In the genomic region with DNA sequence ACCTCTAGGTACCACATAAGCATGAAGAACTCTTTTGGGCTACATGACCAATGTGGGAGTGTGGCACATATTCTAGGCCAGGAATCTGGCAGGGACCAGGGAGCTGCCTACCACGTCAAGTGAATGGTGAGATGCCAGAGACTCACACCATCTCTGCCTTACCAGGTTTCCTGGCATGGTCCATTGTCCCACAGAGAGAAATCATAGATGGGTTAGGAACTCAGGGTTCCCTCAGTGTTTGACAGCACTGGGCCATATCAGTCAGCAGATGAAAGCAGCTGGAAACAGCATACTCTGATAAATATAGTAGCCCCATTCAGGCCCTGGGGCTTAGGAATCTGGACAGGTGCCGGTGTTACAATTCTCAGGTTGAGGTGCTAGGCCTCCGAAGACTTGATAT, we compare ENCODE assay signal across 30 mouse cellular contexts.
DNase-seq lines count a peak whose midpoint lies in the region; ATAC-seq and TF ChIP-seq lines count a peak whose summit lies in the region.
"Had no signal": no experiment of that assay in that cellular context is flagged by ENCODE, and none has a peak within 500 bp of the region (broad histone marks: within the 10 kb centered on the region; RNA-seq: fewer than 3 reads in every experiment).

No protein-coding gene starts in this region.

- H3K9ac ChIP-seq in heart, embryonic 11.5 days (ENCODE audit: low read depth, low read length) = no peak overlapping the region
- H3K9ac ChIP-seq in heart, embryonic 13.5 days = no peak overlapping the region
- H3K9ac ChIP-seq in heart, postnatal 0 days (replicated peaks; ENCODE audit: low read depth, low read length) = no peak overlapping the region
- H3K9ac ChIP-seq: embryonic facial prominence, embryonic 13.5 days; forebrain, embryonic 12.5 days; forebrain, embryonic 15.5 days; hindbrain, embryonic 14.5 days had no signal

- TF ChIP-seq EP300 in heart, postnatal 0 days (IDR thresholded peaks at IDR 0.05; ENCODE audit: low read depth) = no peak

- peak; percentile 31 to 57 for DNase-seq in heart, adult 18-20 months
- DNase-seq in heart, adult 9 months (ENCODE audit: low spot score in 2 of 2) = peak; percentile 40 to 41
- DNase-seq in heart, postnatal 0 days (ENCODE audit: low spot score) = no peak
- no peak for DNase-seq in right cerebral cortex, postnatal 36 days (ENCODE audit: low spot score in 2 of 2)
- no peak for DNase-seq in gastrocnemius, postnatal 4 days (ENCODE audit: low spot score in 2 of 2)
- DNase-seq: adrenal gland, adult 2 months; adrenal gland, postnatal 14 days; B cell, adult 2 months; cerebellum, adult 11-12 months; cerebellum, adult 8-10 months; cerebellum, postnatal 10 days; cerebellum, postnatal 36 days; embryo, embryonic 11 days; gastrocnemius, postnatal 25 days; kidney, adult 18-20 months; kidney, adult 9 months had no signal

- no peaks in the 10 kb centered on the region for H3K9me3 ChIP-seq in heart, embryonic 11.5 days (replicated peaks; ENCODE audit: control insufficient read depth, low read length)
- no peaks in the 10 kb centered on the region for H3K9me3 ChIP-seq in heart, embryonic 13.5 days
- H3K9me3 ChIP-seq in heart, postnatal 0 days (replicated peaks; ENCODE audit: control insufficient read depth, low read length) = no peaks in the 10 kb centered on the region
- H3K9me3 ChIP-seq: embryonic facial prominence, embryonic 10.5 days; embryonic facial prominence, embryonic 13.5 days; forebrain, embryonic 12.5 days; forebrain, embryonic 15.5 days; G1E had no signal

- H3K4me2 ChIP-seq in heart, embryonic 11.5 days = no peak overlapping the region
- no peak overlapping the region for H3K4me2 ChIP-seq in heart, embryonic 13.5 days
- H3K4me2 ChIP-seq in heart, postnatal 0 days (ENCODE audit: low read depth, low read length) = no peak overlapping the region
- H3K4me2 ChIP-seq: embryonic facial prominence, embryonic 13.5 days; forebrain, embryonic 12.5 days; forebrain, embryonic 15.5 days; hindbrain, embryonic 14.5 days had no signal

- H3K4me1 ChIP-seq in heart, embryonic 11.5 days (ENCODE audit: control insufficient read depth, insufficient read depth, low read length) = peaks cover 5% of the 10 kb centered on the region
- peaks cover 47% of the 10 kb centered on the region for H3K4me1 ChIP-seq in heart, embryonic 13.5 days
- H3K4me1 ChIP-seq in heart, postnatal 0 days (ENCODE audit: control insufficient read depth, insufficient read depth) = peaks cover 21% of the 10 kb centered on the region; the same call in 1 of the 2 replicates
- H3K4me1 ChIP-seq: embryonic facial prominence, embryonic 13.5 days; forebrain, embryonic 15.5 days had no signal

- no peaks in the 10 kb centered on the region for H3K36me3 ChIP-seq in heart, embryonic 11.5 days (ENCODE audit: control insufficient read depth, insufficient read depth, low read length)
- H3K36me3 ChIP-seq in heart, embryonic 13.5 days = no peaks in the 10 kb centered on the region
- H3K36me3 ChIP-seq in heart, postnatal 0 days (replicated peaks; ENCODE audit: control insufficient read depth, insufficient read depth, low read length) = no peaks in the 10 kb centered on the region
- H3K36me3 ChIP-seq: embryonic facial prominence, embryonic 10.5 days; embryonic facial prominence, embryonic 13.5 days; forebrain, embryonic 12.5 days; forebrain, embryonic 15.5 days; G1E had no signal

- no peak for ATAC-seq in heart, embryonic 11.5 days (replicated peaks; ENCODE audit: insufficient number of reproducible peaks, low FRiP score, low TSS enrichment)
- no peak for ATAC-seq in heart, embryonic 13.5 days (ENCODE audit: extremely low read depth, insufficient number of reproducible peaks, low FRiP score, low TSS enrichment)
- ATAC-seq in heart, postnatal 0 days (ENCODE audit: insufficient read depth, low read depth) = 0 out of 2 replicates have a peak, but pooled peaks have one; percentile 14
- ATAC-seq: forebrain, embryonic 15.5 days; hindbrain, postnatal 0 days; inflammation-experienced regulatory T-cells, adult 6 months; intestine, embryonic 16.5 days; Patski had no signal

- H3K27ac ChIP-seq in heart, embryonic 11.5 days (ENCODE audit: low read depth, low read length) = no peak overlapping the region
- H3K27ac ChIP-seq in heart, embryonic 13.5 days (replicated peaks) = peak overlapping the region; percentile 62
- H3K27ac ChIP-seq in heart, postnatal 0 days (ENCODE audit: low read depth) = peak overlapping the region; percentile 68
- H3K27ac ChIP-seq: embryonic facial prominence, embryonic 10.5 days; embryonic facial prominence, embryonic 13.5 days; forebrain, embryonic 12.5 days; forebrain, embryonic 15.5 days; hindbrain, embryonic 14.5 days; hindbrain, postnatal 0 days had no signal

- H3K4me3 ChIP-seq in heart, embryonic 11.5 days (ENCODE audit: low read depth, low read length) = no peak overlapping the region
- H3K4me3 ChIP-seq in heart, embryonic 13.5 days = no peak overlapping the region
- no peak overlapping the region for H3K4me3 ChIP-seq in heart, postnatal 0 days (ENCODE audit: low read depth, low read length)
- H3K4me3 ChIP-seq: embryonic facial prominence, embryonic 10.5 days; embryonic facial prominence, embryonic 13.5 days; erythroblast, embryonic 14.5 days; forebrain, embryonic 12.5 days; forebrain, embryonic 15.5 days had no signal

- WGBS in heart, embryonic 11.5 days (ENCODE audit: insufficient replicate concordance) = 65% methylated on average over 3 of the region's 3 CpGs
- WGBS in heart, embryonic 13.5 days = 50% methylated on average over 3 of the region's 3 CpGs
- 56% methylated on average over 3 of the region's 3 CpGs for WGBS in heart, postnatal 0 days

- TF ChIP-seq CTCF in heart, postnatal 0 days (IDR thresholded peaks at IDR 0.05; ENCODE audit: low read depth) = no peak

- H3K27me3 ChIP-seq in heart, embryonic 11.5 days (ENCODE audit: control insufficient read depth, insufficient read depth, low read length) = no peaks in the 10 kb centered on the region
- H3K27me3 ChIP-seq in heart, embryonic 13.5 days (replicated peaks) = peaks cover 12% of the 10 kb centered on the region
- 0 out of 2 replicates have a peak, but pooled peaks cover 2% of the 10 kb centered on the region for H3K27me3 ChIP-seq in heart, postnatal 0 days (ENCODE audit: control insufficient read depth, insufficient read depth, low read length)
- H3K27me3 ChIP-seq: CH12.LX; embryonic facial prominence, embryonic 13.5 days; forebrain, embryonic 12.5 days; forebrain, embryonic 15.5 days; Patski had no signal

Comparison
In these comparisons a context has a peak if more than half of its experiments do, and no peak if none do; other contexts are left out.
1. DNase-seq: peak in heart, adult 18-20 months (2 of 2) and heart, adult 9 months (2 of 2); none in heart, postnatal 0 days (single experiment), right cerebral cortex, postnatal 36 days (0 of 2) and gastrocnemius, postnatal 4 days (0 of 2).